Mouse (Mus musculus) C2C12 (cell line): ENCODE measurements at regions not wholly inside any gene's neighbourhood (a gene's known extent, or its start where the extent isn't known, plus 50 kb on each side); places are given as distances from the start of the nearest gene placed in this dataset.

Experiments
- H3K27me3 ChIP-seq: one replicate; pipeline ENCODE4 v1.6.1; 2011; ENCODE audit not compliant: control insufficient read depth, insufficient read depth, insufficient read length
- H3K36me3 ChIP-seq: one replicate; pipeline ENCODE4 v1.6.1; 2011; ENCODE audit not compliant: control insufficient read depth, insufficient read depth
- H3K4me3 ChIP-seq: one replicate; pipeline ENCODE4 v1.5.1; 2011; ENCODE audit warnings: mild to moderate bottlenecking, control low read depth; ENCODE audit not compliant: poor library complexity, insufficient read depth, severe bottlenecking
- H3K79me2 ChIP-seq: one replicate; pipeline ENCODE4 v1.6.1; 2011; ENCODE audit not compliant: control insufficient read depth, insufficient read depth
- H3K79me3 ChIP-seq: one replicate; pipeline ENCODE4 v1.6.1; 2011; ENCODE audit warnings: low read depth, control low read depth
- H3ac ChIP-seq: one replicate; pipeline ENCODE3; 2011; ENCODE audit warnings: low read depth; ENCODE audit not compliant: control insufficient read depth, insufficient read length
- CEBPB ChIP-seq: IDR thresholded peaks from one replicate; pipeline ENCODE4 v1.6.1; 2011; ENCODE audit warnings: low read depth, mild to moderate bottlenecking, control low read depth, moderate library complexity
- CTCF ChIP-seq: IDR thresholded peaks from one replicate; pipeline ENCODE4 v1.5.1; 2011; ENCODE audit not compliant: control insufficient read depth, insufficient read depth, insufficient read length
- FOSL1 ChIP-seq: IDR thresholded peaks from one replicate; pipeline ENCODE4 v1.8.0; 2011; ENCODE audit warnings: mild to moderate bottlenecking, low read length; ENCODE audit not compliant: poor library complexity, insufficient read depth, severe bottlenecking
- MAX ChIP-seq: IDR thresholded peaks from one replicate; pipeline ENCODE4 v1.6.1; 2011; ENCODE audit warnings: mild to moderate bottlenecking, control low read depth
- MYOD1 ChIP-seq: IDR thresholded peaks from one replicate; pipeline ENCODE4 v1.6.1; 2011; ENCODE audit warnings: low read depth; ENCODE audit not compliant: control insufficient read depth, insufficient read length
- MYOG ChIP-seq: IDR thresholded peaks from one replicate; pipeline ENCODE4 v1.6.1; 2011; ENCODE audit not compliant: control insufficient read depth, insufficient read length; ENCODE audit errors: extremely low read depth
- USF1 ChIP-seq: IDR thresholded peaks from one replicate; pipeline ENCODE4 v1.6.1; 2011; ENCODE audit warnings: low read depth, mild to moderate bottlenecking, control low read depth, moderate library complexity

DNA sequence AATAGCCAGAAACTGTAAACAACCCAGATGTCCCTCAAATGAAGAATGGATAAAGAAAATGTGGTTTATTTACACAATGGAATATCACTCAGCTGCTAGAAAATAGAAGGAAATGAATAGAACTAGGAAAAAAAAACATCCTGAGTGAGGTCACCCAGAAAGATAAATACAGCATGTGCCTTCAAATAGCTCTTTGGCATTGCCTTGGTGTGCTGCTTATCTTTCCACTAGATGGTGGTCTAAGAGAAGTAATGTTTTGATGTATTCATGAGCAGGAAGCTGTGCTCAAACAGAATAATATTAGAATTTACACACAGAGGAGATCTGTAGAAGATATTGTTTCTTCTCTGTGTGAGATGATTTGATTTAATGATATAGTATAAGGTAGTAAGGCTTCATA is 78.8 kb downstream of the Zfp619 start:
- no peaks in the 10 kb centered on the region for H3K27me3 ChIP-seq
- no peak overlapping the region for H3ac ChIP-seq
- H3K36me3 ChIP-seq: no peaks in the 10 kb centered on the region
- H3K79me2 ChIP-seq: no peaks in the 10 kb centered on the region
- TF ChIP-seq USF1 (no peak), CTCF (no peak), MYOD1 (no peak), MYOG (no peak), FOSL1 (no peak), CEBPB (no peak), MAX (no peak)
- no peaks in the 10 kb centered on the region for H3K79me3 ChIP-seq
- no peak overlapping the region for H3K4me3 ChIP-seq

DNA sequence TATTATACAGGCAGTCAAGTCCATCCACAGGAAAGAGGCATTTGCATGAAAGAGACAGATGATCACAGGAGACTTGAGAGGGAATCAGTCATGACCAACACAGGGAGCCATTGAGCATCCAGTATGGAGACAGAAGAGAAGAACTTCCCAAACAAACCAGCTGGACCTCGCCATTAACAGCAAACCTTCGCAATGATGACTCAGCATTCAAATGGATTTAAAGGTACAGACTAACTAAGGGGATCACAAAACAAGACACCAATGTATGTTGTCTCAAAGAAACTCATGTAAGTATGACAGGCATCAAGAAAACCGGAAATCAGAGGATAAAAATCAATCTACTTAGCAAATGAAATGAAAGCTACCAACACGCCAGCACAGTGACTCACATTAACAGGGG is 96.2 kb downstream of the Zfp619 start:
- no peak for TF ChIP-seq MAX
- TF ChIP-seq MYOD1: no peak
- no peak for TF ChIP-seq CEBPB
- TF ChIP-seq CTCF: no peak
- TF ChIP-seq MYOG: no peak
- no peak for TF ChIP-seq FOSL1
- no peak for TF ChIP-seq USF1
- H3K27me3 ChIP-seq: no peaks in the 10 kb centered on the region
- H3ac ChIP-seq: no peak overlapping the region
- H3K4me3 ChIP-seq: no peak overlapping the region
- no peaks in the 10 kb centered on the region for H3K36me3 ChIP-seq
- H3K79me2 ChIP-seq: no peaks in the 10 kb centered on the region
- no peaks in the 10 kb centered on the region for H3K79me3 ChIP-seq

DNA sequence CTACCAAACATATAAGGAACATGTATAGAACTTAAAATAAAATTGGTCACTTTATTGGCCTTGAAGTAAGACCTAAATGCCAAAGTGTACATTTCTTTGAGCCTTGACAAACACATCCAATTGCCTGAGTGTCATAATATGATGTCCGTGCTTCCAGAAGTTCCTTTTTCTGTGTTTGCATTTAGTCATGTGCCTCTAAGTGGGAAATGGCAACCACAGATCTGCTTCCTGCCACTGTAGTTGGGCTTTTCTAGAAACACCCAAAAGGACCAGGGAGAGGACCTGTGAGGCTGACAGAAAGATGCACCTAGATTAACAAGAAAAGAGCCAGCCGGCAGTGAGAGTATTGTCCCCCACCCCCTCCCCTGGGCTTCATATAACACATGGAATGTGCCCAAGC is 97.5 kb downstream of the Zfp619 start:
- Histone ChIP-seq H3K36me3 (no peaks in the 10 kb centered on the region), H3K4me3 (no peak overlapping the region), H3K79me2 (no peaks in the 10 kb centered on the region), H3ac (no peak overlapping the region), H3K79me3 (no peaks in the 10 kb centered on the region), H3K27me3 (no peaks in the 10 kb centered on the region)
- TF ChIP-seq CTCF (no peak), USF1 (no peak), MYOD1 (no peak)

DNA sequence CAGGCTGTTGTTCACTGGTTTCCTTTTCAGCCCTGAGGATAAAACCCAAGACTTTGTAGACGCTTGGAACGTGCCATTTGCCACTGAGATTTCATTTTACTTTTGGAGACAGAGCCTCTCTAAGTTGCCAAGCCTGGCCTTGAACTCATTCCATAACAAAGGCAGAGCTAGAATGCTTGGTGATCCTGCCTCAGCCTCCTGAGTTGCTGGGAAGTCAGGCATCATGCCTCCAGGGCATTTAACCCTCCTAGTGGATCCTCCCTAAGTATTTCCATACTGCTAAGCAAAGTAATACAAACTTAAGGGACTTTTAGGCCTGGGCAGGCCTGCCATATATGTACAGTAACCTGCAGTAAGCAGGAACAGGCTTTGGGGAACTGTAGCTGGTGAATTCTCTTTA is 104.2 kb downstream of the Zfp619 start:
- TF ChIP-seq CTCF: no peak
- no peak for TF ChIP-seq MYOG
- no peak for TF ChIP-seq USF1
- TF ChIP-seq CEBPB: no peak
- no peak for TF ChIP-seq MYOD1
- TF ChIP-seq FOSL1: no peak
- TF ChIP-seq MAX: no peak
- Histone ChIP-seq H3ac (no peak overlapping the region), H3K4me3 (no peak overlapping the region), H3K36me3 (no peaks in the 10 kb centered on the region), H3K79me3 (no peaks in the 10 kb centered on the region), H3K79me2 (no peaks in the 10 kb centered on the region), H3K27me3 (no peaks in the 10 kb centered on the region)

DNA sequence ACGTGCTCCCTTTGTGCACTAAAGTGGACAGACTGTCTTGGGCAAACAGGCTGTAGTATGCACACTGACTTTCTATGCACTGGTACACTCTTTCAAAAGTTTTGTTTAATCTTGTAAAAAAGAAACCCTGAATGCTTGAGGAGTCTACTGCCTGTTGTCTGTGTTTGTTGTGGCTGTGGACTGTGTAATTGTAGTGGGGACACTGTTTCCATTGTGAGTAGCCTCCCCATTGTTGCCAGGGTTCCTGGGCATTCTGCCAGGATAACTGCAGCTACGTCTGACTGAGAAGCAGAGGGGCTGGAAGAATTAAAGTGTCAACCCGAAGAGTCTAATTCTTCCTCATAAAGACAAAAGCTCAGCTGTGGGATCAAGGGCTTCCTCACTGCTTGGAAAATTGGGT is 115.3 kb downstream of the Zfp619 start:
- H3K36me3 ChIP-seq: no peaks in the 10 kb centered on the region
- H3K79me2 ChIP-seq: no peaks in the 10 kb centered on the region
- TF ChIP-seq MAX (no peak), USF1 (no peak), CEBPB (no peak), MYOD1 (no peak), FOSL1 (no peak), MYOG (no peak), CTCF (no peak)
- H3ac ChIP-seq: no peak overlapping the region
- no peaks in the 10 kb centered on the region for H3K79me3 ChIP-seq
- no peak overlapping the region for H3K4me3 ChIP-seq
- no peaks in the 10 kb centered on the region for H3K27me3 ChIP-seq

DNA sequence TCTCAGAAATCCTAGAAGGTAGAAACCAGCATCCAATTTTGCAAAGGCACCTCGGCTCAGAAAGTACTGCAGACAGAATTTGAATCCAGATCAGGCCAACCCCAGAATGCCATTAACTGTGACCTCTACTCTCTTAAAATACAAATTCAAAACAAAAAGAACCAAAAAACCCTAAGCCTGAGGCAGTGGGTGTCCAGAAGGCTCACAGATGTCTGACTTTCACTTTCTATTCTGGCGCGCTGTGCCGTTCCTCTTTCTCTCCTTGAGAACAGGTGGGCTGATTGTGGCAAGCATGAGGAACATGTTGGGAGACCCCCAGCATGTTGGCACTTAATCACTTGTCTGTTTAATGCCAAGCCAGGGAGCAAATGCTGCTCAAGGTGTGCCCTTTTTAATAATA is 124.8 kb downstream of the Zfp619 start:
- Histone ChIP-seq H3K36me3 (no peaks in the 10 kb centered on the region), H3K4me3 (no peak overlapping the region), H3K79me2 (no peaks in the 10 kb centered on the region), H3ac (no peak overlapping the region), H3K27me3 (no peaks in the 10 kb centered on the region), H3K79me3 (no peaks in the 10 kb centered on the region)
- TF ChIP-seq MYOD1 (no peak), CEBPB (no peak), MYOG (no peak), USF1 (no peak), FOSL1 (no peak), CTCF (no peak), MAX (no peak)
